Mouse (Mus musculus) embryo, embryonic 10.5 days (tissue): ENCODE results near the gene Gm5148.

Experiments
- DNase-seq: peaks from one replicate; pipeline ENCODE4 v3.0.0-alpha.2; 2015; ENCODE audit warnings: low spot score

The Gm5148 gene

GRCm38 (mm10) chr3:37693552-37693951 is 30.7 kb downstream of the Gm5148 start:
- no peak for DNase-seq

DNA sequence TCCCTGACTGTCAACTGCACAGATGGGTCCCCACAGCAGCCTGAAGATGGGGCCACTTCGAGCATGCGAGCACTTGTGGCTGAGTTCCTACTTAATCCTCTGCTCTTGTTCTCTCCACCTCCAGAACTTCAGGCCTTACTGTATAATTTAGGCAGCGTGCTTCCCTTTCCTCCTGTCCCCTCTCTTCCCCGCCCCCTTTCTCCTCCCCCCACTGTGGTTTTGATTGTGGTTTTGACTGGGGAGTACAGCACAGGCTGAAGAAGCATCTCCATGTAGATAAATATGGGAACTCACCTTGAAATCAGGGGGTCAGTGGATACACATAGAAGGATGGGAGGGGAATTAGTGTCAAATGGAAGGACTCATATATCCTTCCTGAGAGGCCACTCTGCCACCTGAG is 31.3 kb downstream of the Gm5148 start:
- no peak for DNase-seq

DNA sequence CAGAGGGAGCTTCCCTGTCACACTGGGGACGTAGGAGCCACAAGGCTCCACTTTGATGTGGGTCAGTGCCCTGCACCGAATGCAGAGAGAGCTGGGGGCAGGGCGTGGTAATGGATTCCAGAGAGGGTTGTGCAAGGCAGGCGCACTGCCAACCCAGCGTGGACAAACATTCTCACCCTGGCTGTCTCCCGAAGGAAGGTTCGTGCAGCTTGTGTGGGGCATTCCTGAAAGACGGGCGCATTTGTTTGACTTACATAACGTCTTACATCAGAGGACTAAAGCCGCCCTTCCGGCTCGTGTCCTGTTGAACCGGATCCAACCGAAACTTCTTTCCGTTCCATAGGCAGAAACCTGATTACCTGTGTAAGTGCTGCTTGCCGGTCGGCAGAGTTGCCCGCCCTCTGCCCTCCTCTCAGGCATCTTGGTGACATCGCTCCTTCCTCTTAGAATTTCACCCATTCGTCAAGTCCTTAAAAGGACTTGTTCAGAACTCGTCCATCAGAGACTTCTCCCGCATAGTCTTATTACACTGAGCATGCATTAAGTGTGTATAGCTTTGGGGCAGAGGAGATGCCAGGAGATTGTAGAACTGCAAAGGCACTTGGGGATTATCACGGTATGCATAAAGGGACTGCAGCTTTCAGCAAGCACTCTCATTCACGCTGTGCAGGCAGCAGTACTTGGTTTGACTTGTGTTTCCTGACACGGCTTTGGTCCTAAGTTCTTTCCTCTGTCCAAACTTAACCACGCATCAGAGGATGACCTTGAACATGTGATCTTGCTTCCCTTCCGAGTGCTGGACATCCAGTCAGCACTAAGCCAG is 36.9 kb downstream of the Gm5148 start:
- peak; percentile 55 for DNase-seq

GRCm38 (mm10) chr3:37686751-37687150 is 37.5 kb downstream of the Gm5148 start:
- no peak for DNase-seq

DNA sequence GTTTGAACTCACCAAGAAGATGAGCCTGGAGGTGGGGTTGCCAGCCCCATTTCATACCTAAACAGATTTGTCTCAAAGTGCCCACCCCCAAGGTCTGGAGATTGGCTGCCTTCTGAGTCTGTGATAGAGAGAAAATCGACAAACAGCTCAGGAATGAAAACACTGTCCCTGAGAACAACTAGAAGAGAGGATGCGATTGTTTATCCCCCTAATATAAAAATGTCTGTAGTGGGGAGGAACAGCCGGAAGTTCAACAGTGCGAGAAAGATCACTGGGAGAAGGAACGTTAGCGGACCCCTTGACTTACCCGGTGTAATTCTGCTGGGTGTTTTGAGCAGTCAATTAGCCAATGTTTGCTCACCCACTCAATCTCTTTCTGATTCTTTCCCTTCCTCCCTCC is 38.1 kb downstream of the Gm5148 start:
- DNase-seq: no peak

DNA sequence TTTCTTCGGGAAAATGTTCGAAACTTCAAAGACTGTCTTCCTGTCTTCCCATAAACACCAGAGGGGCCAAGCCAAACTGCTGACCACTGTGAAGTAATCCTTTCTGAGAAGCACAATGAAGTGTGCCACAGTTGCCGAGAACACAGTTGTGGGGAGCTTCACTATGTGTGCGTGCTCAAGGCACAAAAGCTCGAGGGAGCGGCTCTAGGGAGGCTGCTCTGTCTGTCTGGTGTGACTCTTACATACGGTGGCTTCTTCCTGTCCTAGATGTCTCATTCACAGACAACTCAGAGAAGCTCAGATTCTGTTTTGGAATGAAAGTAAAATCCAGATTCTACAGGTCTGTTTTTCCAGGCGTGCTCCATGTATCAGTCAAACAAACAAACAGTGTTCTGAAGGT is 48.0 kb downstream of the Gm5148 start:
- no peak for DNase-seq

- DNase-seq: no peak
These were observed 49.2 kb downstream of the Gm5148 start for GRCm38 (mm10) chr3:37675056-37675525.

- DNase-seq: peak; percentile 73
These were observed 50.6 kb downstream of the Gm5148 start for GRCm38 (mm10) chr3:37673513-37674261.

GRCm38 (mm10) chr3:37672266-37673040 is 51.8 kb downstream of the Gm5148 start:
- peak; percentile 70 for DNase-seq

DNA sequence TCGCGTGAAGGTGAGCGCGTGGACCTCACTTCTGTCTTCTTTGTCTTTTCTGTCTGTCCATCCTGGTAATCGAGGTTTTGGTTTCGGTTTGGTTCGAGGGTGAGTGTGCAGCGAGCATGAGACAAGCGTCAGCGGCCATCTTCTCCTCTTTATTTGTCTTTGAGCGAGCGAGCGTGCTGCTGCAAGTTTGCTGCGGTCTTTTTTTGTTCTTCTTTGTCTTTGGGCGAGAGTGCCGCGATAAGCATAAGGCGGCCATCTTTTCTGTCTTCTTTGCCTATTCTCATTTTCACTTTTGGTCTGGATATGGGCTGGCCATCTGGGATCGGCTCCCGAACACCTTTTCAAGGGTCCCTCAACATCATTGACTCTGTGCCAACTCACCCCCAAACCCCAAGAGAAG is 55.2 kb downstream of the Gm5148 start:
- DNase-seq: no peak

DNA sequence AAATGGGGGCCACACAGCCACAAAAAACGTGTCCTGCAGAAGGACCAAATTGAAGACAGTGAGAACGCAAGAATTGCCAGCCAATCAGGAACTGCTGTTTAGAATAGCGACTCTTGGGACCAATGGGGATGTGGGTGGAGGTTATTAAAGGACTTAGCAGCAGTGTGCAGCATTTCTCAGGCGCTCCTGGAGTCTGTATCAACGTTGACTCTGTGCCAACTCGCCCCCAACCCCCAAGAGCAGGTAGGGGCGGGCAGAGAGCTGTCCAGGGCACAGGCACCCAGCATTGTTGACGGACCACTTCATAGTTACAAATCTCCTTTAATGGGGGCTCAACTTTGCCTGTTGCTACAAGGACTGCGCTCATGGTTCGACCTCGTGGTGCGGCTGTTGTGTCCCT is 55.6 kb downstream of the Gm5148 start:
- DNase-seq: no peak

- DNase-seq: peak; percentile 24
These were observed 56.6 kb downstream of the Gm5148 start for GRCm38 (mm10) chr3:37667736-37668135.

DNA sequence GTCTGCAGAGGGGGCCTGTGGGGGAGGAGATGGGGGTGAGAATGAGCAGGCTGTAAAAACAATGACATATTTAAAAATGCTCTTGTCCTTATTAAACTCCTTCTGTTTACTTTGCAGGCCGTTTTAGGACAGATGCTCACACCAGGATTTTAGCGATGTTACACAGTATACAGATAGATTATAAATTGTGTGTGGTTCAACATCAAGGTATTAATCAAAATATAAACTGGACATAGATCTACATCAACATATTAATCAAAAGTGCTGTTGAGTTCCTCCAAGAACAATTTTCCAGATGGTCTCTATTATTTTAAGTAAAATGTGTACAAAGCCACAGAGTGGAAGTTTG is 57.2 kb downstream of the Gm5148 start:
- no peak for DNase-seq

GRCm38 (mm10) chr3:37666291-37667118 is 57.8 kb downstream of the Gm5148 start:
- peak; percentile 90 for DNase-seq
